Mouse (Mus musculus): ENCODE data around the gene Gm45337.
"Not testable (repeated sequence)": the region's sequence is repeated elsewhere in the genome, so short reads cannot be mapped to it uniquely, and the experiment has no call there.

Gene Gm45337

GRCm38 (mm10) chr7:142144507-142144906 is at the start of gene Gm45337:
Gene Gm45337 (minus strand): TSS chr7:142144607.
- DNase-seq, result no peak

- DNase-seq, result no peak
Measured at GRCm38 (mm10) chr7:142190289-142190688, 45.9 kb upstream of the Gm45337 start, which contains the start of gene Gm10153. Gene Gm10153 (minus strand): TSS chr7:142190389.

GRCm38 (mm10) chr7:142188156-142188555 is 43.7 kb upstream of the Gm45337 start:
- no peak for DNase-seq

DNA sequence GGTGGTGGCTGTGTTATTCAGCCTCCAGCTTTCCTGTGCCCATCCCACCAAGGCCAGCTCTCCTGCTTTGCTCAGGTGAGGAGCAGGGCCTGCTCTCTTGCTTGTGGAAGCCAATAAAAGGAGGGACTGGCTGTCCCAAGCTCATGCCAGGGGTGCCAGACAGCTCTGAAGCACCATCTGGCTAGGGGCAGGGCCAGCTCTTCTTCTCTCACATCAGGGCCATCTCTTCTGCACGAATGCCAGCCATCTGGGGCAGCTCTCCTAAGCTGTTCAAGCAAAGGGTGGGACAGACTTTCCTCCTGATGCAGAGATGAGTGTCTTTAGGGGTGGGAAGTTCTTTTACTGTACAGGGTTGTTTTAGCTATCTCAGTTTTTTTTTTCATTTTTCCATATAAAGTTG is 36.6 kb upstream of the Gm45337 start:
- no peak for DNase-seq

DNA sequence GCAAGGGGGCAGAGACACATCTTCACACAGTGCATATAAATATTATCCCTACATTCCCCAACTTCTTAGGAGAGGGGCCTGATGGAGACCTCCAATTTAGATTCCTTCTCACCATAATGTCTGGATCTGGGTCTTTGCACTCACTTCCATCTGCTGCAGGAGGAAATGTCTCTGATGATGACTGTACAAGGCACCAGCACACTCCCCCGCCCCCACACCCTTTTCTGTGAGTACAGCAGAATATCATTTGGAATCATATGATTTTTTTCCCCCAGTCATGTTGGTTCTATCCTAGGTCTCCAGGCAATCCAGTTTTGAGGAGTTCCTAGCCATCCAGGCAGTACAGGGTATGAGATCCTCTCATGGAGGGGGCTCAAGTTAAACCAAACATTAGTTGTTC is 34.3 kb upstream of the Gm45337 start:
- DNase-seq, result peak; percentile 6

GRCm38 (mm10) chr7:142175905-142176304 is 31.5 kb upstream of the Gm45337 start, which contains the start of gene Krtap5-2:
Gene Krtap5-2 (minus strand): TSS chr7:142176005.
- not testable (repeated sequence) for DNase-seq

DNA sequence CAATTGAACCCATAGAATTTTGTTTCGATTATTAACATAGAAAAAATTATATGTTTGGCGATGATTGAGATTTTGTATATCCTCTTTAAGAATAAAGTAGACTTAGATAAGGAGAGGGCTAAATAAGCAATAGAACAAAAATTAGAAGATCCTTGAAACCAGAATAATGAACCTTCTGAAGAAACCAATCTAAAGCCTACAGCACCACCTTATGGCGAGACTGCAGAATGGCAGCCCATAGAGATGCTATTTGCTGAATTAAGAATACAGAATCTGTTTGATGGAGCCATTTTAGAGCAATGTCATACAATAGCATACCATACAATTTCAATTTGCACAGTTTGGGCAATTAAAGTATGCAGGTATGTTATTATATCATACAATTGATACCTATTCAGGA is 25.4 kb upstream of the Gm45337 start:
- no peak for DNase-seq

DNA sequence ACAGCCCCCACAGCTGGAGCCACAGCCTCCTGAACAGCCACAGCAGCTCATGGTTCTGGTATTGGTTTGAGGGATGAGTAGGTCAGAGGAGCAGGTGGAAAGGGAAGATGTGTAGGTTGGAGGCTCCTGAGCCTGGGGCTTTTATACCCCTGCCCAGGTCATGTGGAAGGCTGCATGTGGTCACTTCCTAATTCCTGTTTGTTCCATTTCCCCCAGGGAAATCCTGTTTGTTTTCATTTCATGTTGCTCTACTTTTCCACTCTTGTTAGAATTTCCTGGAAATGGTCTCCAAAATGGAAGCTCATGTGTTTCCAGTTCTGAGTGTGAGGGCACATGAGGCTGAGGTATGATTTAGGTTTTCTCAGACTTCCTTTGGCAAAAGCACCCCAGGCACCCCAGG is 21.2 kb upstream of the Gm45337 start, which contains the start of gene Gm4553:
Gene Gm4553 (minus strand): TSS at position 101 of the 400 bp plus-strand sequence.
- not testable (repeated sequence) for DNase-seq

- DNase-seq, result no peak
Measured at GRCm38 (mm10) chr7:142159366-142159765, 15.0 kb upstream of the Gm45337 start.

- not testable (repeated sequence) for DNase-seq
Measured at GRCm38 (mm10) chr7:142157013-142157412, 12.6 kb upstream of the Gm45337 start, which contains the start of gene Gm29735. Gene Gm29735 (minus strand): TSS chr7:142157113.

DNA sequence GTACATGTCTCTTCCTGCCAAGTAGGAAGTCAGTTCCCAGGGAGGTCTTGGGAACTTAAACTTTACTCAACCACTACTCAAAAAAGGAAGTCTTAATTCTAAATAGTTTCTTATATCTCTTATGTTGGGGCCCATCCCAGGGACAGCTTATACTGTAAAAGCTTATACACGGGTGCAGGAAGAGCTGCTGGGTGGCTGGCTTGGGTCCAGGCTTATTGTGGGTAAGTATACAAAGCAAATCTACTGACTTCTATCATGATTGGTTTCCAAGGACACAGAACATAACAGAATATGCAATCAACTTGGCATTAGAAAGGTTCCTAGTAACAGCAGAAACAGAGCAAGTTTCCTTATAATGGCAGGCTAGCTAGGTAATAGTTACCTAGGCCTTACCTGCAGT is 10.9 kb upstream of the Gm45337 start:
- DNase-seq, result no peak

GRCm38 (mm10) chr7:142152191-142152590 is 7.8 kb upstream of the Gm45337 start:
- DNase-seq, result no peak

DNA sequence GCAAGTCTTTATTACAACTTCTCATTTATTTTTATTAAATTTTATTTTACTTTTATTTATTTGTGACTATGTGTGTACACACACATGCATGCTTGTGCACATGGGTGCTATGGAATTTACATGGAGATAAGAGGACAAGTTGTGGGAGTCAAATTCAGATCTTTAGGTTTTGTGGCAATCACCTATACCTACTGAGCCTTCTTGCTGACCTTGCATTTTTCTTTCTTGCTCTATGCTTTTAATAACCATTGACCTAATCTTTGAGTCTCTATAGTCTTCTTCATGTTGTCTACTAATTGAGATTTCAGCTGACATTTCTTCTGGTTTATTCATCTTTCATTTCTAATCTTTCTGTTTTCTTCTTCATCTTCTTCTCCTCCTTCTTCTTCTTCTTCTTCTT is 4.2 kb upstream of the Gm45337 start:
- no peak for DNase-seq

DNA sequence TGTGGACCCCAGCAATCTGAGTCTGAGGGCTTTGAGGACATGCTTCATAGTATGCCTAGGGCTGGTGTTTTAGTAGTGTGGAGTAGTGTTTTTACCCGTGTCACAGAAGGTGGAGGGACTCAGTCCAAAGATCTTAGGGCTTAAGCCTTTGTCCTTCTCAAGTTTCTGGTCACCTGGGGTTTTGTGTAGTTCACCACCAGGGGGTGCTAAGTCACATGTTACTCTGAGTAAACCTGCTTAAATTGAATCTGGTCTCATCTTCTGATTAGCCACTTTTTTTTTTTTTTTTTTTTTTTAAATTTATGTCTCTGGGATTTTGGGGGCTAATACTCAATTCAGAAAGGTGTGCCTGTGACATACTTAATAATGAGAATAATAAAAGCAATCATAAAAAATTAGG is 1.6 kb upstream of the Gm45337 start:
- DNase-seq, result peak; percentile 33

DNA sequence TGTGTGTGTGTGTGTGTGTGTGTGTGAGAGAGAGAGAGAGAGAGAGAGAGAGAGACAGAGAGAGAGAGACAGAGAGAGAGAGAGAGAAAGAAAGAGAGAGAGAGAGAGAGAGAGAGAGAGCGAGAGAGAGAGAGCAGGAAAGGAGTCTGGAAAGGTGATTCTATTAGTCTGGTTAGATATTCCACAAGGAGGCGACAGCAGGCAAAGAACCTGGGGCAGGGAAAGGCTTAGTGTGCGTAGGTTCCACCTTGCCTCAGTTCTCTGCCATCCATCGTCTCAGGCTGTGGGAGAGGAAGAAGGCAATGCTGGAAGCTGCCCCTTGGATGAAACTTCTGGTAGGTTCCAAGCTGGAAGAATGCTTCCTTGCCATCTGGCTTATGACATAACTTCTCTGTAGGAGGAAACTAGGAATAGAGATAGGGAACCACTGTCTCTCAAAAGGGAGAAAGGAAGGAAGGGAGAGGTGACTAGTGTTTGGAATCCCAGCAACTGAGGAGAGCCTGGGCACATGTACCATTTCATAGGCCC is 1.1 kb upstream of the Gm45337 start:
- DNase-seq, result peak; percentile 20

- DNase-seq, result not testable (repeated sequence)
Measured at GRCm38 (mm10) chr7:142143506-142144010, 849 bp downstream of the Gm45337 start.

- no peak for DNase-seq
Measured at GRCm38 (mm10) chr7:142140696-142141095, 3.7 kb downstream of the Gm45337 start.

DNA sequence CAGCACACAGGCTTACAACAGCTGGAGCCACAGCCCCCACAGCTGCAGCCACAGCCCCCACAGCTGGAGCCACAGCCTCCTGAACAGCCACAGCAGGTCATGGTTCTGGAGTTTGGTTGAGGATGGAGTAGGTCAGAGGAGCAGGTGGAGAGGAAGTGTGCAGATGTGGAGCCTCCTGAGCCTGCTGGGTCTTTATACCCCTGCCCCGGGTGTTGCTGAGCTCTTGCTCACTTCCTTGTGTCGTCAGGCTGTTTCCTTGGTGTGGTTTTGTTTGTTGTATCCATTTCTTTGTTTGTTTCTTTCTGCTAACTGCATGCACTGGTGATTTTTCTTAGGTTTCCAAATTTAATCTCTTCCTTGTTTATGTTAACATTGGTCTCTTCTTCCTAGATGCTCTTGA is 8.5 kb downstream of the Gm45337 start, which contains the start of gene Gm39115:
Gene Gm39115 (minus strand): TSS at position 101 of the 400 bp plus-strand sequence.
- not testable (repeated sequence) for DNase-seq

DNA sequence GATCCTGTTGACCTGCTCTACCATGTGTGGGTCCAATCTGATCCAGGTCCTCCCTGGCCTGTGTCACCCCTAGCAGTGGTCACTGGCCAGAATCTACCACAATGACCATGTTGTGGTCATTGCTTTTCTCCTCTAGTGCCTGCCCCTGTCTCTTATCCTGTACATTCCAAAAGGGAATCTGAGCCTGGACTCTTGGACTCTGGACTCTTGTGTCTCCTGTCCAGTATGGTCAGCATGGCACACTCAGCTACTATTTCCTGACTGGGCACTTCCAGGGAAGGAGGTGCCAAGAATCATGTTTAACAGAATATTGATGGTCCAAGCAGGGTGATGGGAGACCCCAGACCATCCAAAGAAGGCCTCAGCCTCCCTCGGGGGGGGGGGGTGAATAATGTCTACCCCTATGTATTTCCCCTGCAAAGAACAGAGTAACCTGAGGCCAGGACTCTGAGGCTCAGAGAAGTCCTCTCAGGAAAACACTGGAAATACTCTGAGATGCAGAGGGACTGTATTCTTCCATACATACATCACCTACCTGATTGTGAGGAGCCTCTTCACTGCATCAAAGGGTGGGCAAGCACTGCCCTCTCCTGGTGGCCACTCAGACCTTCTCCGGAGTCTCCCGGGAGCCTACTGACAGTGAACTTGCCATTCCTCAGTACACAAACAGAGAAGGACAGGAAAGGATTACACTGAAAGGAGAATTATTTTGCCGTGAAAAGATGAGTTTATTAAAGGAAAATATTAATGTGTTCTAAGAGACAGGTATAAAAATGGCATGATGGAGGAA is 10.0 kb downstream of the Gm45337 start:
- peak; percentile 19 for DNase-seq

DNA sequence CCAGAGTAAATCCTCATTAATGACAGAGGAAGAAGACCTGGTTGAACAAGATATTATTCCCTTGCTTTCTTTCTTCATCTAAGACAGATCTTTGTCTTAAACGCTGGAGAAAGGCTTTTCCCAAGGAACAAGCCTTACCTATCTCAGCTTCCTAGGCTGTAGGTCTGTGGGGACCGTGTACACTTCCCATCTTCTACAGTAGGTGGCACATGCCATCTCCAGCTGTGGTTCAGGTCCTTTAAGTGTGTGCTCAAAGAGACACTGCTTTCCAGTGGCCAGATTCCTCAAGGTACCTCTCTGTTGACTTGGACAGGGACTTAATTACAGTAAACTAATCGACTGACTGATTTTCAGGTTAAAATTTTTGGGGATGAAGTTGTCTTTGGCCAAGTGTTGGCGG is 15.6 kb downstream of the Gm45337 start:
- no peak for DNase-seq

GRCm38 (mm10) chr7:142120629-142121028 is 23.8 kb downstream of the Gm45337 start, which contains the start of gene Gm45618:
Gene Gm45618 (minus strand): TSS chr7:142120729.
- DNase-seq, result not testable (repeated sequence)

DNA sequence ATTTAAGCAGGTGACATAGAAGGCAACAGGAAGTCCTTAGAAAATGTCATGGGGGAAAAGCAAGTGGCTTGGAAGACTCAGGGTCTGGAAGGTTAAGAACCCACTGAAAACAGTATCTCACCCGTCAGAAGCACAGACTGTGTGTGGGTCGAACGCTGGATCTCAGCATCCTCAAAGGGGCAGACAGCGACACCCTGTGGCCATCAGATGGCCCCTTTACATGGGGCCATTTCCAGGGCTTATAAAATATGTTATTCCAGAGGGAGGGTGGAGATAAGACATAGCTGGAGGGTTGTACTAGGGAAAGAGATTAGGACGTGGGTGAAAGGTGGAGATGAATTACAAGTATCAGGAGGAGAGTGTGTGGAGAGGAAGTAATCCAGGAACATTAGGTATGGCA is 24.8 kb downstream of the Gm45337 start:
- no peak for DNase-seq

- no peak for DNase-seq
Measured at GRCm38 (mm10) chr7:142104747-142105146, 39.7 kb downstream of the Gm45337 start.

GRCm38 (mm10) chr7:142097776-142098175 is 46.6 kb downstream of the Gm45337 start:
- DNase-seq, result peak; percentile 83

Data from right cerebral cortex, adult 18-20 months (tissue).